Comparison of ENCODE assay signal across 8 mouse cellular contexts in the genomic region with DNA sequence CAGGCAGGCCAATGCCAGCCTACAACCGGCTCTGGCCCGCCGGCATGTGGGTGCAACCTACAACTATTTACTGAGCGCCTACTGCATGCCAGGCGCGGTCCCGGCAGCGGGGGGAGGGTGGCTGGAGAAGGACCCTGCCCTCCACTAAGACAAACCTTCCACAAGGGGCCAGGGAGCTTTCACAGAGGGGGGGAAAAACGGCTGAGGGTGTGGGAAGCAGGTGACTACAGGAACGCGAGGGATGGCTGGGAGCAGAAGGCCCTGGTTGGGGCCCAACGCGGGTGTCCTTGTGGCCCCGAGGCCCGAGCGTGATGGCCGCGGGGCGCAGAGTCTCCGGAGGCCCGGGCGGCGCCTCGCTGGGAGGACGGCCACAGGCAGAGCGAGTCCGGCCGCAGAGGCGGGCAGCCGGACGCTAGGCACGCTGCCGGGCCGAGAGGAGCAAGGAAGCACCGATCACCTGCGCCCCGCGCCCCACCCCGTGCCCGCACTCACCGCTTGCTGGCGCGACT. TPM values are rescaled to one million over a fixed set of nuclear protein-coding genes. Genes with fewer than 3 reads are reported as not detected.
DNase-seq lines count a peak whose midpoint lies in the region; ATAC-seq lines count a peak whose summit lies in the region.

No protein-coding gene starts in this region.

- 0% methylated on average over 43 of the region's 43 CpGs for WGBS in heart, embryonic 14.5 days

- H3K36me3 ChIP-seq in heart, embryonic 14.5 days (ENCODE audit: control insufficient read depth, insufficient read depth, low read length), result peaks cover 37% of the 10 kb centered on the region

- H3K4me3 ChIP-seq in heart, embryonic 14.5 days (ENCODE audit: control insufficient read depth in 1 of 2, insufficient read depth in 1 of 2, low read depth in 1 of 2, low read length in 2 of 2), result peak overlapping the region; percentile 75 to 83

- ATAC-seq in heart, embryonic 14.5 days (ENCODE audit: insufficient number of reproducible peaks, insufficient read depth, low FRiP score, low read depth), result no peak; the same call in 1 of the 2 replicates

- peak overlapping the region; percentile 97 for H3K9ac ChIP-seq in heart, embryonic 14.5 days (ENCODE audit: low read length)

- peak overlapping the region; percentile 46 to 82; a peak in 3 of 4 replicates for H3K27ac ChIP-seq in heart, embryonic 14.5 days (replicated peaks in 1 of 2; ENCODE audit: control insufficient read depth in 1 of 2, insufficient read depth in 1 of 2, low read depth in 2 of 2, low read length in 2 of 2)

- no peaks in the 10 kb centered on the region for H3K9me3 ChIP-seq in heart, embryonic 14.5 days (ENCODE audit: control insufficient read depth, low read length)

- peak overlapping the region; percentile 100 for H3K4me2 ChIP-seq in heart, embryonic 14.5 days (ENCODE audit: low read length)

- peaks cover 6 to 18% of the 10 kb centered on the region in 2 experiments; a peak in 3 of 4 replicates for H3K4me1 ChIP-seq in heart, embryonic 14.5 days (ENCODE audit: control insufficient read depth in 2 of 2, insufficient read depth in 2 of 2, low read length in 2 of 2)

- H3K27me3 ChIP-seq in heart, embryonic 14.5 days (ENCODE audit: control insufficient read depth, insufficient read depth, low read length), result no peaks in the 10 kb centered on the region

- peak; percentile 51 to 53 for DNase-seq in adrenal gland, adult 18-20 months (ENCODE audit: low spot score in 2 of 2)
- no peak for DNase-seq in adrenal gland, postnatal 14 days
- peak; percentile 72 for DNase-seq in 3134 (ENCODE audit: extremely low read depth, insufficient read length, low spot score)
- peak; percentile 74 for DNase-seq in cerebellum, adult 9-11 months
- DNase-seq in kidney, postnatal 25 days, result peak; percentile 42 to 82
- DNase-seq in lung, postnatal 36 days, result peak; percentile 42
- peak; percentile 16 for DNase-seq in skeletal muscle tissue, adult 2 months (ENCODE audit: low read depth, low spot score)

RNA-seq across cellular contexts. Expression of gene Hras, which starts 0.4 kb away (rescaled TPM):
- total RNA-seq in adrenal gland, adult 18-20 months (2021), result 10 to 100 TPM; 87.8 to 99.7 TPM
- total RNA-seq in adrenal gland, postnatal 14 days (2021), result 81.7 and 83.6 TPM in 2 replicates
- polyA plus RNA-seq in heart, embryonic 14.5 days (2014; fragmentation: Nextera tagmentation; extraction: Ambion mirVana), result 93.9 and 96.7 TPM in 2 replicates

RNA-seq across cellular contexts. Expression of gene Lrrc56, which starts 0.6 kb away (rescaled TPM):
- 1 to 10 TPM; 3.9 to 6.9 TPM for total RNA-seq in adrenal gland, adult 18-20 months (2021)
- 7.6 and 9.6 TPM in 2 replicates for total RNA-seq in adrenal gland, postnatal 14 days (2021)
- 1.6 and 2.8 TPM in 2 replicates for polyA plus RNA-seq in heart, embryonic 14.5 days (2014; fragmentation: Nextera tagmentation; extraction: Ambion mirVana)

RNA-seq across cellular contexts. Expression of gene Lmntd2, which starts 20.5 kb away (rescaled TPM):
- under 1 TPM; 0.13 to 0.33 TPM for total RNA-seq in adrenal gland, adult 18-20 months (2021)
- total RNA-seq in adrenal gland, postnatal 14 days (2021), result 0.26 and 0.34 TPM in 2 replicates
- 0.46 and 0.62 TPM in 2 replicates for polyA plus RNA-seq in heart, embryonic 14.5 days (2014; fragmentation: Nextera tagmentation; extraction: Ambion mirVana)

RNA-seq across cellular contexts. Expression of gene Rnh1, which starts 20.7 kb away (rescaled TPM):
- total RNA-seq in adrenal gland, adult 18-20 months (2021), result 100 to 1,000 TPM; 218 to 327 TPM
- 186 and 200 TPM in 2 replicates for total RNA-seq in adrenal gland, postnatal 14 days (2021)
- polyA plus RNA-seq in heart, embryonic 14.5 days (2014; fragmentation: Nextera tagmentation; extraction: Ambion mirVana), result 109 and 116 TPM in 2 replicates

RNA-seq across cellular contexts. Expression of gene Rassf7, which starts 22.3 kb away (rescaled TPM):
- 1 to 10 TPM; 1.4 to 2.6 TPM for total RNA-seq in adrenal gland, adult 18-20 months (2021)
- total RNA-seq in adrenal gland, postnatal 14 days (2021), result 4.9 and 5.2 TPM in 2 replicates
- polyA plus RNA-seq in heart, embryonic 14.5 days (2014; fragmentation: Nextera tagmentation; extraction: Ambion mirVana), result 12.1 and 12.4 TPM in 2 replicates
